Mouse (Mus musculus): ENCODE measurements around the gene Myg1.
A peak's percentile ranks its signal among the peaks of the same experiment; 100 is the strongest.

Myg1 gene

DNA sequence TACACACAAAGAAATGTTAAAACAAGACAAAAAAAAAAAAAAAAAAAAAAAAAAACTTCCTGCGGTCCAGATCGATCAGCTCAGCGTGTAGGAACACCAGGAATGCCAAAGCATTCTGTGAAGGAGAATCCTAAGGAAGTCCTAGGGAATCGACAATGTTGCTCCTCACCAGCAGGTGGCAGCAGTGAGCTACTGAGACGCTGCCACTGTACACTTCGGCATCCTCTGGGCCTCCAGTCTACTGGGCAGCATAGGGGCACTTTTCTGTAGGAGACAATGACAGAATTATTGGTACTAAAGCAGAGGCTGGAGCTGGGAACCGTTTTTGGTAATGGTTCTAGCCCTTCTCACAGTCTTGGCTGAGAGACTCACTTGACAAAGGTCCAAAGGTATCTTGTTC lies 50.1 kb downstream of the Myg1 start:
- peak; percentile 65 to 68 for DNase-seq (ENCODE audit: low read depth in 2 of 2, low spot score in 2 of 2)

- no peak for DNase-seq (ENCODE audit: low read depth in 2 of 2, low spot score in 2 of 2)
These were observed 52.2 kb downstream of the Myg1 start for GRCm38 (mm10) chr15:102383671-102384070.

DNA sequence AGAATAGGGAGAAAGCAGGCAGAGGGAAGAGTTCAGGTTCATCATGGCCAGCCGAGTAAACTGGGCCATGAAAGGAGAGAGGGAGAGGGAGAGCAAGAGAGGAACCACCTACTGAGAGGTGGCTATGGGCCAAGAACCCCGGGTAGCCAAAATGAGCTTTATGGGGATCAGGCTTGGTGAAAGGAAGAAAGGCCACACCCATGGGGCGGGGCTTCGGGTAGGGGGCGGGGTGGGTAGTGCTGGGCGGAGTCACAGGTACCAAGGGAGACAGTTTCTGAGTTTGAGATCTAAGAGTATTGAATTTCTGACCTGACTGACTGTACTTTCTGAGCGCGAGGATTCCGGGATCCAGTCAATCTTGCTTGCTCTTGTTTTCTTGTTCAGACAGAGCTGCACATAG lies 55.1 kb downstream of the Myg1 start:
- no peak for DNase-seq (ENCODE audit: low read depth in 2 of 2, low spot score in 2 of 2)
